Mouse (Mus musculus): ENCODE measurements at regions not wholly inside any gene's neighbourhood (a gene's known extent, or its start where the extent isn't known, plus 50 kb on each side); places are given as distances from the start of the nearest gene placed in this dataset.

DNA sequence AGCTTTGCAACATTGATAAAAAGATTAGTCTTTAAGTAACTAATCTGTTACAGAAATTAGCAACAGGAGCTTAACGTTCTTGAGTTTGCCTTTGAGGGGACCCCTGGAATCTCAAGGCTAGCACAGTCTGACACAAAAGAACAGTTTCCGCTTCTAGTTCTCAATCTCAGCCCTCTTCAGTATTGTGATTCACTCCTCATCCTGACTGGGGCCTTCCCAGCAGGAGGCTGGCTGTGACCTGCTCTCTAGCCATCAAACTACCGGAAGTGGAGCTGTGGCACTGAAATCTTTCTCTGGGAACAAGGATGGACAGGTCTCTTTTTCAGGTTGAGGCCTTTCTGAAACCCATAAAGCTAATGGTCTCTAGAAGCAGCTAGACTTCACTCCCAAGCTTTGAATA, 209.6 kb upstream of the Camk1g start:
- in situ Hi-C loops (cut with MboI, MseI), result no loop called here

DNA sequence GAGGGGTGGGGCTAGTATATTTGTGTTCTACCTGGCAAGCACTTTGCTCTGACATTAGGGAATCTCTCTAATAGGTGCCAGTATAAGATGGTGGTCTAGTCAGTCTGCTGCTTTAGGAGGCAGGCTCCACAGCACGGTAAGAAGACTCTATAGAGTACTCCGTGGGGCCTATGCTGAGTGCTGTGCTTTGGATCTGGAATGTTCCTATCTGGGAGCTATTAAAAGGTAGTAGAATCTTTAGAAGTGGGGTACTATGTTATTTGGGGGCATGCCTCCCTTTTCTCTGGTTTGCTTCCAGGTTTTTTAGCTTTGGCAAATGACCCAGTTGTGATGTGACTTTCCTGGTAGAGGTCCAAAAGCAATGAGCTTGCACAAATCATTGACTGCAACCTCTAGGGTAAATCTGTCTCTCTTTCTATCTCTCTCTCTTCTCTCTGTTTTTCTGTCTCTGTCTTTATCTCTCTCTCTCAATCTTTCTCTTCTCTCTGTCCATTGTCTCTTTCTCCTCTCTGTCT, 208.6 kb upstream of the Camk1g start:
- in situ Hi-C loops (cut with MboI, MseI), result no loop called here

- in situ Hi-C loops (cut with MboI, MseI), result no loop called here
Observed at GRCm38 (mm10) chr1:193577821-193578220, 207.7 kb upstream of the Camk1g start.

DNA sequence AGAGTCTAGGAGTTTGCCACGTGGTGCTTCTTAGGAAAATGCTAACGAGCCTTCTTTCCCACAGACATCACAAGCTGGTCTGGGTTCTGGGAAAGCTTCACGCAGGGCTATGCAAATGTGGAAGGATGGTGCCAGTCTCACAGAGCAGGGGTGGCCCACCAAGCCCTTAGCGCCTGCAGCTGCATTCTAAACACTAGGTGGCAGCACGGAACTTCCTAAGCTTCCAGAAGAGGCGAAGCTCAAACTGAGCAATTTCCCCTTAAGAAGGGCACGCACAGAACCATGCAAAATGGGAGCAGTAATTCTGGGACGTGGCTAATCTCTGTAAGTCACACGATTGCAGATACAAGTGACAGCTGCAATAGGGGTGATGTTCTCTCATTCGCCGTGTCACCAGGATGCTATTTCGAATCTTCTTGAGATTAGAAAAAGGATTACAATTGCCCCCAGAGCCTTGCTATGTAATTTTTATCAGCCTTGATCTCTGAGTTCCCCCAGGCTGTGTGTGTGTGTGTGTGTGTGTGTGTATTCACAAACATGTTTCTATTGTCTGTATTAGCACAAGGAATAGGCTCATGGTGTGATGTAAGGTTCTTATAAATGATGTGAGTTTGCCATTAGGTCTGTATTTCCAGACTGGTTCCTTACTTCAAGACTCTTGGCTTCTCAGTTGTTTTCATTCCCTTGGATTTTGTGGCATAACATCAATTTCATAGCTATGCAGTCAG, 206.1 kb upstream of the Camk1g start:
- in situ Hi-C loops (cut with MboI, MseI), result no loop called here

DNA sequence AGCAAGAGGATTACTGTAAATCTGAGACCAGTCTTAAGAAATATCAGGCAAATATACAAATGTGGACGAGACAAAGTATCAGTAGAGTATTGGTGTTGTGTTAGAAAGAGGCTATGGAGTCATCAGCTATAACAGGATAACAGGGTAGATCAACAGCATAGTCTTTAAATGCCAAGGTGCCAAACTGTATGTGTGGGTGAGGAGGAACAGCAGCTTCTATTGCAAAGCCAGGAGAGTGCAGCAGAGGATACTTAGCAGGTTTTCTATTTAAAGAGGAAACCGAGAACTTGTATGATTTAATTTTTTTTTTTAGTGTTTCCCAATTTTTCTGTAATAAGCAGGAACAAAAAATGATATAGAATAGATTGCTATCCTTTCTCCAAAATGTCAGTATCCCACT, 202.7 kb upstream of the Camk1g start:
- in situ Hi-C loops (cut with MboI, MseI), result no loop called here

DNA sequence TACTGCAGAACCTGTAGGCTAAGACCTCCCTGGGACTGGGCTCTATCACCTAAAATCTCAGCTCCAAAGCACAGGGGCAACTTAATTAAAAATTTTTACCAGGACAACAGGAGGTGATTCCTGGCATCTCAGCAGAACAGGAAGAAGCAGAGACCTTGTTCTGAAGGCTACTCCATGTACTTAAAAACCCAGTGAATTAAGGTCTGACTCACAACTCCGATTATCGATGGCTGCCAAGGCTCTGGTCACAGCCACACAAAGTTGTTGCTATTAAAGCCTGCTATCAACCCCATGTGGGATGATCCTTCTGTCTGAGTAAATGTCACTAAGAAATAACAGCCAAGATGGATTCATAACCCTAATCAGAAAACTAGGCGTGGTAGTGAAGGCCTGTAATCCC, 202.3 kb upstream of the Camk1g start:
- in situ Hi-C loops (cut with MboI, MseI), result no loop called here

GRCm38 (mm10) chr1:193571088-193571487, 201.0 kb upstream of the Camk1g start:
- in situ Hi-C loops (cut with MboI, MseI), result no loop called here

- in situ Hi-C loops (cut with MboI, MseI), result no loop called here
Observed at GRCm38 (mm10) chr1:193568586-193569174, 198.6 kb upstream of the Camk1g start.

GRCm38 (mm10) chr1:193567217-193567616, 197.1 kb upstream of the Camk1g start:
- in situ Hi-C loops (cut with MboI, MseI), result no loop called here

DNA sequence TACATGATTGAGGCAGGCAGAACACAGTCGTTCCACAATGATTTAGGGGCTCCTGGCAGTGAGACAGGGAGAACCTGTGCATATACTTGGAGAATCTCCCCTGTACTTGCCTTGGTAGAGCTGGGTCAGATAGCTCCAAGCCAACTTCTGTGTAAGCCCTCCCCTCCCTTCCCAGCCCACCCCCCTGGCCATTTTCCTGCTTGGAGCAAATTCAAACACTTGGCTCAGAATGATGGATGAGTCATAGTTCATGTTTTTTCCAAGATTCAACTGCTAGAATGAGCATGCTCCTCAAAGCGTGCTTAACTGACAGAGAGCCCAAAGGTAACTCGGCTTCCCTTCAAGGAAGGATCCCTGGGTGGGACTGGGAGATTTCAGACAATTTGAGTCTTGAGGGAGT, 194.1 kb upstream of the Camk1g start:
- in situ Hi-C loops (cut with MboI, MseI), result no loop called here

DNA sequence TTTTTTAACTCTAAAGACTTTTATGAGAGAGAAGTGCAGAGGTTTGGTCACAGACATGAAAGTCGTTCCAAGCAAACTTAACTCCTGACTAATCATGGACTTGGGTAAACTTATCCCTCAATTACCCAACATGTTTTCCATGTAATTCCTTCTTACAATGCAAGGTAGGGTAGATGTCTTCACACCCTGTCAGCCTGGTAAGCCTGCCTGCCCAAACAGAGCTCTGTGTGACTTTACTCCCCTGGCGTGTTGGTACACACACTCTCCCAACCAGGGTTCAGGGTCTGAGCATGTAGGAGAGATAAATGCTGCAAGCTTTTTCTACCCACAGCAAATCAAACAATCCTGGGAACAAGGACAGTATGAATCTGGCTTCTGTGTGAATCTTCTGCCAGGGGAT, 192.1 kb upstream of the Camk1g start:
- in situ Hi-C loops (cut with MboI, MseI), result no loop called here

DNA sequence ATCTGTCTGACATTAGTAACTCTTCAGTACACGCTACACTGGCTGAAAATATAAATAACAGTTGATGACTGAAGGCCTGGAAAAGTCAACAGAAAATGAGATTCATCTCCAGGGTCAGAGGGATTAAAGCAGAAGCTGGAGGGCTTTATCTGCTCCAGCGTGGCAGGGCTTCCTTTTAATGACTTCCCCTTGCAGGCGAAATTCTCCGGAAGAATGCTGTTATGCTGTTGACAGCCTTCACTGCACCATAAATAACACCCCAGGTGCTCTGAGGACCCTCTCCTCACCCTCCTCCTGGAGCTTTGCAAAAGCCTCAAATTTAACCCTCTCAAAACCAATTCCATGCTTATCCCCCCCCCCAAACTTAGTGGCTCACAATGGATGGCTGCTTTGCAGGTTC, 188.0 kb upstream of the Camk1g start:
- in situ Hi-C loops (cut with MboI, MseI), result no loop called here

GRCm38 (mm10) chr1:193554731-193555130, 184.6 kb upstream of the Camk1g start:
- in situ Hi-C loops (cut with MboI, MseI), result no loop called here

- in situ Hi-C loops (cut with MboI, MseI), result no loop called here
Observed at GRCm38 (mm10) chr1:193552348-193552747, 182.2 kb upstream of the Camk1g start.

GRCm38 (mm10) chr1:193551340-193551739, 181.2 kb upstream of the Camk1g start:
- in situ Hi-C loops (cut with MboI, MseI), result no loop called here

GRCm38 (mm10) chr1:193550761-193551160, 180.7 kb upstream of the Camk1g start:
- in situ Hi-C loops (cut with MboI, MseI), result no loop called here

DNA sequence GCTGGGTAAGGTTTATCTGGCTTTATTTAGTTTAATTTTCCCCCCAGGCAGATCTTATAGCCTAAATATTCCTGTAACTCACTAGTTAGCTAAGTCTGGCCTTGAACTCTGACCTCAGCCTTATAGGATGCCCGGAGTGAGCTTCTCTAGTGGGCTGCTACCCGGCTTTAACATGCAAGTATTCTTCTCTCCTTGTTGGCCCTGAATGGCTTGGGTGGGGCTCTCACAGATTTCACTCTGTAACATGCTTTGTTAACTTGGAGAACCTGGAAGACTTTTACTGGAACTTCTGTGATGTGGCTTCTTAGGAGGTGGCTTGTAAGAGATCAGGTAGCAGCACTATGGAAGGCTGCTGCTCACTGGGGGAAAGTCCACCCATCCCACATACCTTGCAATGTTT, 177.3 kb upstream of the Camk1g start:
- in situ Hi-C loops (cut with MboI, MseI), result no loop called here

DNA sequence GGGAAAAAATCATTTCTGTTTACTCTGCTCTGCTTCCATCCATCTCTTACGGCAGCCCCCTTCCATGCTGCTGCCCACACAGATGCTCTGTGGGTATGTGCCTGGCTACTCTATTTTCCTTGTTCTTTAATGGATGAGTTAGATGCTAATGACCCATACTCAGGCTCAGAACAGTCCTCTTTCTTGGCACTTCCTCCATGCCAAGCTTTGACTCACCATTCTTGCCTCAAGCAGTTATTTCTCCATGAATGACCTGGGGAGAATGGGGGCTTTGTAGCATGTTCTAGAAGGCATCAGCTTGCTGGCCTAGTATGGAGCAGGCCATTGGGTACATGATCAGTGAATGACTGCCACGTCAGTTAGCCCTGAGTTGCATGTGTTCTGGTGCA, 175.9 kb upstream of the Camk1g start:
- in situ Hi-C loops (cut with MboI, MseI), result no loop called here

GRCm38 (mm10) chr1:193545406-193546043, 175.4 kb upstream of the Camk1g start:
- in situ Hi-C loops (cut with MboI, MseI), result no loop called here

GRCm38 (mm10) chr1:193544804-193545203, 174.7 kb upstream of the Camk1g start:
- in situ Hi-C loops (cut with MboI, MseI), result no loop called here

DNA sequence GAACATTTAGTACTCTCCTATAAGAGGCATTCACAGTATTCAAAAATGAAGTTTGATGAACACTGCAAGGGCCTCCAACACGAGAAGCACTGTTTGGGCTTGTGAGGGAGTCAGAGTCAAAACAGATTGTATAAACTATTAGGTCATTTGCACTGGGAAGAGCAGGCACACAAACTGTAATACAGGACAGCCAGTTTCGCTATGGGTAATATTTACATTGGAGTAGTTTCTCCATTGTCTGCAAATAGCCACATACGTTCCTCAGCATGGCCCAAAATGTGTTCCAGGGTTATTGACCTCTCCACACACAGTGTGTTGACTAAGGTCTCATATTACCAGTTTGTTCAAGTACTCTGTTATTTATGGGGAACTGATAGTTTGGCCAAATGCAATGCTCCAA, 173.7 kb upstream of the Camk1g start:
- in situ Hi-C loops (cut with MboI, MseI), result no loop called here

DNA sequence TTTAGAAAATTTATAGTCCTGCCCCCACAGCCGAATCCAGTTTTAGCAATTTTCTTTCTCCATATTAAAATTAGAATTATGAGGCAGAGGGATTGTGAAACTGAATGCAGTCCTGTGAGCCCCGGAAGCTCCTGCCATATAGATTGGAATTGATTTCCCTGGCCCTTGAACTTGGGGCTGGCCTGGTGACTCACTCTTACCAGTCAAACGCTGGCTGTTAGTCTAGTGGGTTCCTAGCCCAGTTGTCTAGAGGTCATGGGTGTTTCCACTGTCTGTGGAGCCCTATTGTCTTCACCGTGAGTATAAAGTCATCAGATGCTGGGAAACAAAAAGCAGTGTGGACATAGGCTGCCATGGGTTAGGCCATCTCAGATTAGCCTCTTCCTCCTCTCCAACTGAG, 173.2 kb upstream of the Camk1g start:
- in situ Hi-C loops (cut with MboI, MseI), result no loop called here

Measured in T-helper 17 cell (primary cell).